Mouse (Mus musculus): ENCODE data around the gene Wdr11.

Gene Wdr11

DNA sequence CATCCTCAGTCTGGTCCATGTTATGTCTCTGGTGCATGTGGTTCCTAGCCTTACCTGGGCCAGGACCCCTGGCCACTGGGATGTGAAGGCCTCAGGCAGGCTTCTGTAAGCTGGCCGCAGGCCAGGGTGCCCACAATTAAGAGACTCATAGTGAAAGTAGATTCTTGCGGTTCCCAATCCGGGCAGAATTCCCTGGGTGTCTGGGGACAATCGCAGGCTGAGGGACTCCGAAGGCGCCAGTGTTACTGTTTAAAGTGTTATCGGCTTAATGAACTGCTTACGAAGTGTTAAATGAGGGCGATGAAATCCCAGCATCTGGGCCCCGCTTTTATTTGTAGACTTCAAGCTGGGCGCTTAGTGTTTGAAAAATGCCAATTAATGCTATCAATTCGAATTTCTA lies 63.3 kb downstream of the Wdr11 start:
- DNase-seq = no peak

GRCm38 (mm10) chr7:129655604-129656226 lies 64.1 kb downstream of the Wdr11 start:
- DNase-seq = no peak

DNA sequence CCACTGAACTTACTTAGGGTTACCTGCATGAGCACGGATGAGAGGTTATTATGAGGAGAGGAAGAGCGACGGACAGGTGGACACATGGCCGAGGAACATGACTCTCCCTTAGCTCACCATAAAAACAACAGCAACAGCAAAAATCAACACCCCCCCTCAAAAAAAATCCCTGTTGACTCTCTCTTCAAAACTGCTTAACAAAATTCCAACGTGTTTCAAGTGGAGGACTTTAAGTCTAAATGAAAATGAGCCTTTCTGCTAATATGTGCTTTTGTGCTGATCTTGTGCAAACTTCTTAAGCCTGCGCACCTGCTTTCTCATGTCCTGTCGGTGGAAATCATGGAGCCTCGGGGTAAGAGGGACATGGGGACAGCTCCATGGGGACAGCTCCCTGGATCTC lies 66.2 kb downstream of the Wdr11 start:
- no peak for DNase-seq

DNA sequence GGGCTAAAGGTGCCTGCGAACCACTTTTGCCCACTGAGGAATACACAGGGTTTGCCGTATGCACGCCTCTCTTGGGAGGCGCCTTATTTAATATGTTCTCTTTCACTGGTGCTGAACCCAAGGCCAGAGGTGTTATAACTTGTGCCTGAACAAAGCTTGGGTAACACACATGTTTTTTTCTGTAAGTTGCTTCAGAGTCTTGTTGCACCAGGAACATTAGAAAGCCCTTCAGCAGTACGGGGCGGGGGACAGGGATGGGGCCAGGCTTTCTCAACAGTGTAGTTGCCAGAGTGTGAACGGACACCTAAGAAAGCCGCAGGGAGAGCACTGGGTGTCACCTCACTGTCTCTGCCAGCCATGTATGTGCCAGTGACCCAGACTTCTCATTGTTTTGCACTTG lies 68.1 kb downstream of the Wdr11 start:
- no peak for DNase-seq

DNA sequence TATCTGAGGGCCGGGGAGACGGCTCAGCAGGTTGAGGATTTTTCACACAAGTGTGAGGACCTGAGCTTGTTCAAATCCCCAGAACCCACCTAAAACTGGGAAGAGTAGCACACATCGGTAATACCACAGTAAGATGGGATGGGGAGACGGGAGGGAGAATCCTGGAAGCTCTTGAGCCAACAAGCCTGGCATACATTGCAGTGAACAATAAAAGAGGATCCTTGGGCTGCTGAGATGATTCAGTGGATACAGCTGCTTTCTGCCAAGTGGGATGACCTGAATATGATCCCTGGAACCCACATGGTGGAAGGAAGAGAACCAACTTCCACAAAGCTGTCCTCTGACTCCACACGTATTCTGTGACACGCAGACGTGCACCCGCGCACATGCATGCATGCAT lies 68.9 kb downstream of the Wdr11 start:
- DNase-seq = no peak

- no peak for DNase-seq
These were observed 70.6 kb downstream of the Wdr11 start for GRCm38 (mm10) chr7:129662051-129662789.

DNA sequence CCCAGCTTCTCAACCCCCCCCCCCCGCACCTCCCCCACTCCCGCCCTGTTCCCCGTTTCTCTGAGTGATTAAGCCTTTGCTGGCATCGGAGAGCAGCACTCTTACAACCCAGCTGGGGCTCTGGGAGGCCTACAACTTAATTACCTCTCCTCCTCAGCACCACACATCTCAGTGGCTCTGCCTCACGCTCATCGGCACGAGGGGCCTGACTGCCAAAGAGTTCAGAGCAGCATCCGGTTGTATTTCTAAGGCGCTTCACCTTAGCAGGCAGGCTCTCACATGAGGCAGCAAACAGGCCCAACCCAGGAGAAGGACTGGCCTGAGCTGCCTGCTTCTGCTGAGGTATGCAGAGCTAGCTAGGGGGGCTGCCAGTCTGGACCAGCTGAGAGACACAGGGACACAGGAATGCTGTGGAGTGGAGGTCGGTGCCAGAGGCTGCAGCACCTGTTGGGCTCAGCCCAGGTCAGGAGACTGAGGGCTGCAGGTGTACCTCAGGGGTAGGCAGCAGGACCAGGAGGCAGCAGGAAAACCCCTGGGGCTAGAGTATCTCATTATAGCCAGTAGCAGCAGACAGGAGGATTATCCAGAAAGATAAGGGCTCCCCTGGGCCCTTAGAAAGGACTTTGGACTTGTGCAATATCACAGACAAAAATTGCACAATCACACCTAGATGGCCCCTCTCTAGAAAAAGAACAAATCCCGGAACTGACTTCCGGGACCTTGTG lies 72.3 kb downstream of the Wdr11 start:
- peak; percentile 38 for DNase-seq

DNA sequence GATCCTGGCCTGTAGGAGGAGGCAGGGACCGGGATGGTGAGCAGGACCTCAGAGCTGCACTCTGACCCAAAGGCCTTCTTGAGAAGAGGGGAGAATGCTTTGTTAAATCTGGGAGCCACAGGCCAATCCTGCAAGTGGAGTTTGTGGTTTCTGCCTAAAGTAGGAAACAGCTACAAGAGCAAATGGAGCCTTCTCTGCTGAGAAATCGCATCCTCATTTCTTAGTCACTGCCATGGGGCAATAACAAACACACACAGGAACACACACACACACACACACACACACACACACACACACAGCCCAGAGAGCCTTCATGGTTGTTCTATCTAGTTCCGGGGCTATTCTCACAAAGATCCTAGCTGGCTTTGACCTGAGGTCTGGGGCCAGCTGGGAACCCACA lies 73.7 kb downstream of the Wdr11 start:
- DNase-seq = no peak

DNA sequence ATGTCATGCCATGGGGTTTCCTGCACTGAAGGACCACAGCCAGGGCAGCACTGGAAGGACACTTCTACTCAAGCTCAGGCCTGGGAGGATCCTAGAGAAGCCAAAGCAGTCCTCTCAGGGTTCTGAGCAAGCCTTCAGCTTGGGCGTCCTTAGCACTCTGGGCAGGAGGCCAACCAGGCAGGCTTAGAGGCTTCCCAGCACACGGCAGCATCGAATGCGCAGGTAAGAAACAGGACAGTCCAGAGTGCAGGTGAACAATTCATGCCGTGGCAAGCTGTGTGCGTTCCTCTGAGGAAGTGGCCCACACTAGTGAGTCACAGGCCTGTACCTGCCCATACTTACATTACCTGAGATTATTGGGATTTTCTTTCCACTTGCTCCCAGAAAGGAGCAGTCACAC lies 74.3 kb downstream of the Wdr11 start:
- DNase-seq = peak; percentile 19

- DNase-seq = no peak
These were observed 74.9 kb downstream of the Wdr11 start for GRCm38 (mm10) chr7:129666526-129666925.

DNA sequence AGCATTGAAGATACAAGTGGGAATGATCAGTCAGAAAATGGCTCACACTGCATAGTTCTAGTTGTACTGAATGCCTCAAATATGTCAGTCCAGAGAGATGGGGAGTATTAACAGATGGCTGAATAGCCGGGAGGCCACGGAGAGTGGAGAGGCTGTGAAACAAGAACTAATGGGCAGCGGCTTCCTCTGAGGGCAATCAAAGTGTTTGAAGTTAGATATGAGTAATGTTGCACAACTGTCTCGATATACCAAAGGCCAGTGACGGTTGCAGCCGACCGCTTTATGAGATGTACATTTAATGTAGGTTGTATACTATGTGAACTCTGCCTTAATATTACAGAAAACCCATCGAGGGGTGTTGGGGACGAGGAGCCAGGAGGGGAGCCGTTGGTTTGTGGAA lies 78.6 kb downstream of the Wdr11 start:
- no peak for DNase-seq

DNA sequence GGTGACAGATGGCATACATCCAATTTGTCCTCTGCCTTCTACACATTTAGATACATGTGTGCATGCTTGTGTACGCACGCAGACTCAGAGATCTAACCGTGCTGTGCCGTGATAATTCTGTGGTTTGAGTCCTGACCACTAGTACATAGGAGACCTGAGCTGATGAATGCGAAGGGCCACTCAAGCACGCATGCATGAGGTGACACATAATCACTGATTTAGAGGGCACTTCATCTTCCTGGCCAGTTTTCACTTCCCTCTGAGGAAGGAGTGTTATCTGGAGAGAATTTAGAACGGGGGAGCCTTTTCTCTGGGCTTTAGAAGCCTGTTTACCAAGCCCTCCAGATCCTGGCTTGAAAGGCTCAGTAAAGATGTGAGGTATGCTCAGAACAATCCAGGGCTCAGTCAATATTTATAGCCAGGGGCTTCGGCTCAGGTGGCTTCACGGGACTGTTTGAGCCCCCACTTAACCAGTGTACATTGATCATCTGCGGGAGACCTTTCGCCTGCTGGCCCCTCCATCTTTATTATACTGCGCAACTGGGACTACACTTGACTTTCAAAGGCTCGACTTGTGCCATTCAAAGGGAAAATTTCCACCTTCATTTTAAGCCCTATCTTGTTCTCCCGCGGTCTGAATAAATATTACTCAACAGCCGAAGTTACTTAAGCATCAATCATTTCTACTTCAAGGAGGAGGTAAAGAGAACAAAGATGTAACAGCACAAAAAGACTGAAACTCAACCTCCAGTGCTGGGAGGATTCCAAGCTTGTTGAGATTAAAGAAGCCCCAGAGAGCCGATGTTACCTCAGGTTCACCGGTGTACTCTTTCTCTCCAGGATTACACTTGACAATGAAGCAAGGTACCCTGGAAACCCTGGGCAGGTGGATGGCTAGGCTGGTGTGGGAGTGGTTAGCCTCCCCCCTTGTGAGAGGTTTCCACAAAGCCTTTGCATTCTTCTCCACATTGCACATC lies 80.3 kb downstream of the Wdr11 start:
- DNase-seq = no peak

GRCm38 (mm10) chr7:129673776-129674175 lies 82.1 kb downstream of the Wdr11 start:
- no peak for DNase-seq

DNA sequence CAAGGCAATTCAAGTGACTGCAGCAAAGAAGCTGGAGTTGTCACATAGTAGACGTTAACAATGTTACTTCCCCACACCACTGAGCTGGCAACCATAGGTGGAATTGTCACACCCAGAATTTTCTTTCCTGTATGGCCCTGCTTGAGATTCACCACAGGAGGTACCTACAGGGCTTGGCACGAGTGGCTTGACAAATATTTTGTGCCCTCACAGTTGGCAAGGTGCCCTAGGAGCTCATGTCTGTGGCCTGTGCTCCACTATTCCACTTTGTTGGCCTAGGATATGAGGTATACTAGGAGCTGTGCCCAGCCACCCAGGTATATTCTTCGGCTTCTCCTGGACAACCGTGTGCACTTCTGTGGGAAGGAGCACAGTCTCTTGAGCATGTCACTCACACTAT lies 82.9 kb downstream of the Wdr11 start:
- DNase-seq = no peak

- no peak for DNase-seq
These were observed 84.2 kb downstream of the Wdr11 start for GRCm38 (mm10) chr7:129675852-129676251.

DNA sequence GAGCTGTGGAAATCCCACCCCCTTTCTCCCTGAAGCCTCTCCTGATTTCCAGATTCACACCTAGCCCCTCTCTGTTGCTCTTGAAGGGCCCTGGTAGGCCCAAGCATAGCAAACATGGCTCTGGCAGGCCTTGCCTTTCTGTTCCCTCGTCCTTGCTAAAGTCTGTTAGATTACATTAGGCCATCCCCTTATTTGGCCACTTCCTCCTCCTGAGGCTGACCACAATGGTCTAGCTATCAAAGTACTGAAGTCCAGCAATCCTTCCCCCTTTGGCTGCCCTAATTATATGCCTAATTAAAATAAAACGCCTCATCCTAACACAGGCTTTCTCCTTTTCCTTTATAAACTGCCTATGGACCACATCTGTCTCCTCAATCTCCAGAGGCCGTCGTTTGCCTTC lies 85.5 kb downstream of the Wdr11 start:
- DNase-seq = no peak

DNA sequence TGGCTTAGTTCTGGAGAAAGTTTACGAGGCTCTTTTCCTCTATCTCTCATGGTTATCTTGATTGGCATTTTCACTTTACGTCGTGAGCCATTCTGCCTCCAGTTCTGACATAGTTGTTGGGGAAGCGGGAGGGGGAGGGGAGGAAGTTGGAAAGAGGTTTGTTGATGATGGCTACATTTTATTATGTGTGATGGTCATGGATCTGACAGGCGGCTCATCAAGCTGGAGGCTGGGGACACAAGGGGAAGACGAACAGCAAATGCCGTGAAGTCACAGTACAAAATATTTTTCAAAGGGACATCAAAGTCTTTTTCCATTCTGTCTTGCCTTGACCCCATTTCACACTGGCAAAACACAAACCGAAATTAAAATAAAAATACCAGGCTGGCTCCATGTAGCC lies 86.8 kb downstream of the Wdr11 start:
- no peak for DNase-seq

DNA sequence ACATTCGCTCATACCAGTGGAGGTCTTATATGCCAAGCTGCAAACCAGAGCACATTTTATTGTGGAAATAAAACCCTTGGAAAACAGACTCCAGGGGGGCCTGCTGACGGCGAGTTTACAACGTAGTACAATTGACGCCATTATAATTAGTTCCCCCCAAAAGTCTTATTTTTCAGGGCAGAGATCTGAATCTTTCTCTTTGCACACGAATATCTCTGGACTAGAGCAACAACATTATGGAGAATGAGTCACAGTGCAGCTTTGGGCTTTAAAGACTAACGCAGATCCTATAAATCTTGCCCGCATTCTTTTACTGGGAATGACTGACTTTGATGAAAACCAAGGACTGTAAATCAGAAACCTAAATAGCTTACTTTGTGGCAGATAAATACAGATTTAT lies 87.3 kb downstream of the Wdr11 start:
- DNase-seq = no peak

- DNase-seq = peak; percentile 47
These were observed 89.0 kb downstream of the Wdr11 start for GRCm38 (mm10) chr7:129680534-129681210.

GRCm38 (mm10) chr7:129682525-129682924 lies 90.9 kb downstream of the Wdr11 start:
- DNase-seq = no peak

DNA sequence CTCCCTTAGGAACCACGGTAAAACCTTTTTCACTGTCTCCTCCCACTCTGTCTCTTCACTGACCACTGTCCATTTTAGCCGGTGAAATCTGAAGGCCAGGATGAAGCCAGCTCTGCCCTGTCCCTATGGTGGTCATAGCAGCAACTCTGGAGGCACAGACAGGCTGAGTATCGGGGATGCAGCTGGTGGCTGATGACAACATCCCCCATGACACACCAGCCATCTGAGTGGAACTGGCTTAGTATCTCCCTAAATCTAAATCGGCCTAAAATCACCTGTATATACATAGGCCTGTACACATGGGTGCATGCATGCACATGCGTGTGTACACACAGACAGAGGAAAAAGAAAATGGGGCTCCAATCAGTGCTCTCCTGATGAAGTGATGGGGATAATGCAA lies 93.7 kb downstream of the Wdr11 start:
- DNase-seq = no peak

All from kidney, adult 11 months (tissue).